Mouse (Mus musculus) CD4-positive naive resting alpha-beta T cell, adult 76 days (primary cell): ENCODE data around the gene Strada. TPM values are rescaled to one million over a fixed set of nuclear protein-coding genes. Genes with fewer than 3 reads are reported as not detected.

Source experiments
- total RNA-seq: library from RNA; stranded (reverse); gene quantifications from one replicate; pipeline ENCODE4 v1.2.4, GENCODE M21; 2023

The Strada gene
- total RNA-seq, result 27.3 TPM

GRCm38 (mm10) chr11:106202123-106202465 is at the start of gene Strada:
Strada (minus strand) TSS chr11:106202168.

GRCm38 (mm10) chr11:106216730-106217490 is 14.9 kb upstream of the Strada start, which contains the start of gene Ddx42:
Ddx42 (plus strand) TSS chr11:106216926.

GRCm38 (mm10) chr11:106215927-106216729 is 14.2 kb upstream of the Strada start, which contains the start of gene Ccdc47:
Ccdc47 (minus strand) TSS chr11:106216344.

GRCm38 (mm10) chr11:106160841-106161721 is 40.9 kb downstream of the Strada start, which contains the start of the genes Gm10840 and Limd2:
Gm10840 (plus strand) TSS chr11:106160850.
Limd2 (minus strand) TSS chr11:106160860.

Other genes with a start within 250 kb of the Strada start
- 0.67 TPM for gene Cyb561, start 248.8 kb downstream of the Strada start, total RNA-seq
- 1.3 TPM for gene Ace, start 234.2 kb downstream of the Strada start, total RNA-seq
- gene Ace3, start 207.5 kb downstream of the Strada start, total RNA-seq, result not detected
- 0.38 TPM for gene Kcnh6, start 194.0 kb downstream of the Strada start, total RNA-seq
- gene Dcaf7, start 165.3 kb downstream of the Strada start, total RNA-seq, result 62.4 TPM
- 6.7 TPM for gene Taco1, start 136.1 kb downstream of the Strada start, total RNA-seq
- 162 TPM for gene Map3k3, start 117.6 kb downstream of the Strada start, total RNA-seq
- 10.1 TPM for gene Gm10840, start 41.3 kb downstream of the Strada start, total RNA-seq
- 704 TPM for gene Limd2, start 41.3 kb downstream of the Strada start, total RNA-seq
- gene Ccdc47, start 14.2 kb upstream of the Strada start, total RNA-seq, result 40.0 TPM
- 82.3 TPM for gene Ddx42, start 14.8 kb upstream of the Strada start, total RNA-seq
- 73.6 TPM for gene Ftsj3, start 53.9 kb upstream of the Strada start, total RNA-seq
- 50.6 TPM for gene Psmc5, start 54.0 kb upstream of the Strada start, total RNA-seq
- 96.8 TPM for gene Smarcd2, start 70.8 kb upstream of the Strada start, total RNA-seq
- not detected for gene Tcam1, start 74.5 kb upstream of the Strada start, total RNA-seq
- gene Gh, start 99.7 kb upstream of the Strada start, total RNA-seq, result not detected
- 73.1 TPM for gene Cd79b, start 112.6 kb upstream of the Strada start, total RNA-seq
- gene Scn4a, start 151.1 kb upstream of the Strada start, total RNA-seq, result 1.5 TPM
- gene Prr29, start 163.3 kb upstream of the Strada start, total RNA-seq, result not detected
- gene Icam2, start 185.9 kb upstream of the Strada start, total RNA-seq, result 64.7 TPM